19 mouse cellular contexts compared by ENCODE assay signal in the genomic region with DNA sequence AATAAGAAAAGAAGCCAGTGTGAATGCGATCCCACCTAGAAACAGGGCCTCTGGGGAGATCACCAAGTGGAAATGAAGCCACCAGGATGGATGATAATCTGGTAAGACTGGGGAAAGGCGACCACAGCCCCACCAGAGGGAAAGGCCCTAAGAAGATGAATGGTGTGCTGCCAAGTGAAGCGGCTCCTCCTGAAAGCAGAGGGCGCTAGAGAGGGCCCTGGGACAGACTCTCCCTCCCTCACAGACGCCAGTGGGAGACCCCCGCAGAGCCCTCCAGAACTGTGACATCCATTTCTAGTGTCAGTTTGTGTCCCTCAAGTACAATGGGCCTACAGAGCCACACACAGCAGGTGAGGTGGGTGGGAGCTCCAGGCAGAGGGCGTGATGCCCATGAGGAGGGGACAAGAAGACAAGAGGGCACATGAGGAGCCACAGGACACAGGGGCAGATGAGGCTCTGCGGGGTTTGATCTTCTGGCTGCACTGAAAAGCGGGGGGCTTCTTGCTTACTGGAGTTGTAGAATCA. TPM values are rescaled to one million over a fixed set of nuclear protein-coding genes. Genes with fewer than 3 reads are reported as not detected.
DNase-seq lines count a peak whose midpoint lies in the region; ATAC-seq and TF ChIP-seq lines count a peak whose summit lies in the region.
"Had no signal": no experiment of that assay in that cellular context is flagged by ENCODE, and none has a peak within 500 bp of the region (broad histone marks: within the 10 kb centered on the region; RNA-seq: fewer than 3 reads in every experiment).

No protein-coding gene starts in this region.

- H3K9me3 ChIP-seq in kidney, postnatal 0 days (replicated peaks; ENCODE audit: low read length), result no peaks in the 10 kb centered on the region
- no peaks in the 10 kb centered on the region for H3K9me3 ChIP-seq in kidney, embryonic 15.5 days (replicated peaks)
- no peaks in the 10 kb centered on the region for H3K9me3 ChIP-seq in liver, postnatal 0 days (ENCODE audit: low read length)
- H3K9me3 ChIP-seq: embryonic facial prominence, embryonic 10.5 days; intestine, embryonic 15.5 days; limb, embryonic 10.5 days; neural tube, embryonic 12.5 days had no signal

- TF ChIP-seq EP300 in liver, postnatal 0 days (IDR thresholded peaks at IDR 0.05; ENCODE audit: low read depth), result no peak

- H3K9ac ChIP-seq in kidney, postnatal 0 days (ENCODE audit: low read depth, low read length), result no peak overlapping the region
- H3K9ac ChIP-seq in kidney, embryonic 15.5 days, result no peak overlapping the region
- no peak overlapping the region for H3K9ac ChIP-seq in liver, postnatal 0 days (replicated peaks)
- H3K9ac ChIP-seq: intestine, embryonic 15.5 days; neural tube, embryonic 12.5 days had no signal

- peaks cover 5% of the 10 kb centered on the region; the same call in 1 of the 2 replicates for H3K36me3 ChIP-seq in kidney, postnatal 0 days (ENCODE audit: insufficient read depth, low read length)
- H3K36me3 ChIP-seq in kidney, embryonic 15.5 days, result peaks cover 40% of the 10 kb centered on the region
- no peaks in the 10 kb centered on the region for H3K36me3 ChIP-seq in thymus, adult 2 months (ENCODE audit: control insufficient read depth, insufficient read depth, low read length)
- H3K36me3 ChIP-seq in liver, postnatal 0 days (replicated peaks; ENCODE audit: insufficient read depth, low read length), result peaks cover 2% of the 10 kb centered on the region; the same call in 1 of the 2 replicates
- H3K36me3 ChIP-seq: intestine, embryonic 15.5 days had no signal

- no peak for ATAC-seq in kidney, postnatal 0 days (replicated peaks; ENCODE audit: low FRiP score, low read depth)
- ATAC-seq in kidney, embryonic 15.5 days (replicated peaks; ENCODE audit: low FRiP score), result no peak
- ATAC-seq in liver, postnatal 0 days, result no peak
- no peak for ATAC-seq in megakaryocyte-erythroid progenitor cell, adult 5-6 weeks (replicated peaks; ENCODE audit: low FRiP score, low TSS enrichment, poor library complexity, severe bottlenecking)
- ATAC-seq: intestine, embryonic 15.5 days; Patski had no signal

- TF ChIP-seq POLR2A in thymus, adult 2 months (IDR thresholded peaks at IDR 0.05; ENCODE audit: control insufficient read depth, extremely low read depth, insufficient read depth, low read length, poor library complexity), result no peak
- TF ChIP-seq POLR2A in brain, embryonic 14.5 days (IDR thresholded peaks at IDR 0.05; ENCODE audit: borderline replicate concordance, extremely low read depth, insufficient read depth, insufficient read length, poor library complexity, severe bottlenecking), result no peak

- intact Hi-C loops in heart, postnatal 36 days (cut with DNase I), result no loop called here

- H3K27ac ChIP-seq in kidney, postnatal 0 days, result no peak overlapping the region
- H3K27ac ChIP-seq in kidney, embryonic 15.5 days, result no peak overlapping the region
- no peak overlapping the region for H3K27ac ChIP-seq in thymus, adult 2 months (ENCODE audit: control insufficient read depth, insufficient read depth, low read length)
- no peak overlapping the region for H3K27ac ChIP-seq in liver, postnatal 0 days (ENCODE audit: low read depth)
- H3K27ac ChIP-seq: embryonic facial prominence, embryonic 10.5 days; intestine, embryonic 15.5 days; limb, embryonic 10.5 days; neural tube, embryonic 12.5 days had no signal

- no peak overlapping the region for H3K4me3 ChIP-seq in kidney, postnatal 0 days (replicated peaks; ENCODE audit: low read depth, low read length)
- H3K4me3 ChIP-seq in kidney, embryonic 15.5 days (replicated peaks), result no peak overlapping the region
- no peak overlapping the region for H3K4me3 ChIP-seq in thymus, adult 2 months (ENCODE audit: control insufficient read depth, insufficient read depth, low read length)
- no peak overlapping the region for H3K4me3 ChIP-seq in liver, postnatal 0 days (ENCODE audit: low read depth, low read length)
- H3K4me3 ChIP-seq: embryonic facial prominence, embryonic 10.5 days; intestine, embryonic 15.5 days; limb, embryonic 10.5 days; neural tube, embryonic 12.5 days had no signal

- no peaks in the 10 kb centered on the region; the same call in 1 of the 2 replicates for H3K27me3 ChIP-seq in kidney, postnatal 0 days (ENCODE audit: insufficient read depth, low read length)
- H3K27me3 ChIP-seq in kidney, embryonic 15.5 days, result peaks cover 44% of the 10 kb centered on the region
- no peaks in the 10 kb centered on the region for H3K27me3 ChIP-seq in thymus, adult 2 months (ENCODE audit: control insufficient read depth, insufficient read depth, low read length)
- no peaks in the 10 kb centered on the region for H3K27me3 ChIP-seq in liver, postnatal 0 days (ENCODE audit: insufficient read depth, low read length)
- H3K27me3 ChIP-seq: intestine, embryonic 15.5 days; neural tube, embryonic 12.5 days; Patski had no signal

- no peaks in the 10 kb centered on the region; the same call in 1 of the 2 replicates for H3K4me1 ChIP-seq in kidney, postnatal 0 days (replicated peaks; ENCODE audit: insufficient read depth, low read length)
- H3K4me1 ChIP-seq in kidney, embryonic 15.5 days, result peaks cover 16% of the 10 kb centered on the region
- no peaks in the 10 kb centered on the region for H3K4me1 ChIP-seq in thymus, adult 2 months (replicated peaks; ENCODE audit: control insufficient read depth, insufficient read depth, low read length)
- H3K4me1 ChIP-seq in liver, postnatal 0 days (ENCODE audit: insufficient read depth), result peaks cover 53% of the 10 kb centered on the region
- H3K4me1 ChIP-seq: neural tube, embryonic 12.5 days had no signal

- TF ChIP-seq CTCF in kidney, postnatal 0 days (IDR thresholded peaks at IDR 0.05; ENCODE audit: low read depth), result peak; percentile 30; the same call in 1 of the 2 replicates
- peak; percentile 39; the same call in 1 of the 2 replicates for TF ChIP-seq CTCF in thymus, adult 2 months (IDR thresholded peaks at IDR 0.05; ENCODE audit: borderline replicate concordance, control insufficient read depth, extremely low read depth, insufficient read depth, low read length, poor library complexity)
- TF ChIP-seq CTCF in brain, embryonic 14.5 days (IDR thresholded peaks at IDR 0.05; ENCODE audit: borderline replicate concordance, extremely low read depth, insufficient read depth, insufficient read length), result 0 out of 2 replicates have a peak, but pooled peaks have one; percentile 30
- peak; percentile 48 for TF ChIP-seq CTCF in liver, postnatal 0 days (IDR thresholded peaks at IDR 0.05; ENCODE audit: low read depth)

- H3K4me2 ChIP-seq in kidney, postnatal 0 days (ENCODE audit: low read length), result no peak overlapping the region
- H3K4me2 ChIP-seq in kidney, embryonic 15.5 days, result no peak overlapping the region
- no peak overlapping the region for H3K4me2 ChIP-seq in liver, postnatal 0 days (ENCODE audit: low read depth, low read length)
- H3K4me2 ChIP-seq: intestine, embryonic 15.5 days; neural tube, embryonic 12.5 days had no signal

- no peak for DNase-seq in kidney, postnatal 0 days (ENCODE audit: low spot score)
- DNase-seq in thymus, adult 2 months, result no peak
- DNase-seq in thymus, postnatal 25 days, result no peak
- DNase-seq in brain, embryonic 14.5 days (ENCODE audit: low read depth), result no peak
- no peak for DNase-seq in liver, postnatal 0 days
- DNase-seq in heart, postnatal 36 days, result no peak
- DNase-seq: cerebellum, adult 11 months; cerebellum, postnatal 36 days; gastrocnemius, postnatal 36 days; kidney, postnatal 25 days; midbrain, embryonic 14.5 days; thymus, adult 18-20 months had no signal

- WGBS in kidney, postnatal 0 days, result 79% methylated on average over 9 of the region's 9 CpGs
- WGBS in kidney, embryonic 15.5 days, result 82% methylated on average over 9 of the region's 9 CpGs
- WGBS in thymus, adult 2 months, result 92% methylated on average over 9 of the region's 9 CpGs
- 69% methylated on average over 9 of the region's 9 CpGs for WGBS in liver, postnatal 0 days (ENCODE audit: insufficient replicate concordance)

RNA-seq across cellular contexts. Expression of a gene that starts 33.1 kb away (rescaled TPM):
- 0.70 and 0.72 TPM in 2 replicates for polyA plus RNA-seq in kidney, postnatal 0 days (2015; fragmentation: Nextera tagmentation; extraction: Ambion mirVana)
- polyA plus RNA-seq in kidney, embryonic 15.5 days (2015; fragmentation: Nextera tagmentation; extraction: Ambion mirVana), result 3.1 and 5.9 TPM in 2 replicates
- 1.6 and 1.8 TPM in 2 replicates for polyA plus RNA-seq in thymus, adult 2 months (2012; rRNA removed)
- polyA plus RNA-seq in brain, embryonic 14.5 days (2012; rRNA removed), result 111 and 157 TPM in 2 replicates
- polyA plus RNA-seq in liver, postnatal 0 days (2015; fragmentation: Nextera tagmentation; extraction: Ambion mirVana), result 0.63 and 0.69 TPM in 2 replicates
- 2.5 and 2.9 TPM in 2 replicates for total RNA-seq in megakaryocyte-erythroid progenitor cell, adult 5-6 weeks (2014; fragmentation: Nextera tagmentation)
- total RNA-seq in megakaryocyte-erythroid progenitor cell, adult 5-6 weeks (2017), result 0.19 and 14.6 TPM in 2 replicates
- total RNA-seq in heart, postnatal 36 days (2021), result under 1 TPM; 0.44 to 0.51 TPM

RNA-seq across cellular contexts. Expression of a gene that starts 47.7 kb away (rescaled TPM):
- 21.6 and 25.0 TPM in 2 replicates for polyA plus RNA-seq in kidney, postnatal 0 days (2015; fragmentation: Nextera tagmentation; extraction: Ambion mirVana)
- 21.0 and 23.7 TPM in 2 replicates for polyA plus RNA-seq in kidney, embryonic 15.5 days (2015; fragmentation: Nextera tagmentation; extraction: Ambion mirVana)
- 5.4 and 5.8 TPM in 2 replicates for polyA plus RNA-seq in thymus, adult 2 months (2012; rRNA removed)
- polyA plus RNA-seq in brain, embryonic 14.5 days (2012; rRNA removed), result 5.0 and 8.7 TPM in 2 replicates
- polyA plus RNA-seq in liver, postnatal 0 days (2015; fragmentation: Nextera tagmentation; extraction: Ambion mirVana), result 5.5 and 5.8 TPM in 2 replicates
- not detected in 2 replicates for total RNA-seq in megakaryocyte-erythroid progenitor cell, adult 5-6 weeks (2014; fragmentation: Nextera tagmentation)
- not detected in 2 replicates for total RNA-seq in megakaryocyte-erythroid progenitor cell, adult 5-6 weeks (2017)
- total RNA-seq in heart, postnatal 36 days (2021), result 10 to 100 TPM in 1 of 2 experiments, 1 to 10 TPM in 1; 9.6 to 10.5 TPM

RNA-seq across cellular contexts. Expression of a gene that starts 55.1 kb away (rescaled TPM):
- polyA plus RNA-seq in kidney, postnatal 0 days (2015; fragmentation: Nextera tagmentation; extraction: Ambion mirVana), result 460 and 496 TPM in 2 replicates
- 236 and 245 TPM in 2 replicates for polyA plus RNA-seq in kidney, embryonic 15.5 days (2015; fragmentation: Nextera tagmentation; extraction: Ambion mirVana)
- 426 and 460 TPM in 2 replicates for polyA plus RNA-seq in thymus, adult 2 months (2012; rRNA removed)
- polyA plus RNA-seq in brain, embryonic 14.5 days (2012; rRNA removed), result 43.0 and 43.8 TPM in 2 replicates
- polyA plus RNA-seq in liver, postnatal 0 days (2015; fragmentation: Nextera tagmentation; extraction: Ambion mirVana), result 84.8 and 94.7 TPM in 2 replicates
- total RNA-seq in megakaryocyte-erythroid progenitor cell, adult 5-6 weeks (2014; fragmentation: Nextera tagmentation), result 34.9 and 39.2 TPM in 2 replicates
- total RNA-seq in megakaryocyte-erythroid progenitor cell, adult 5-6 weeks (2017), result 28.1 and 35.4 TPM in 2 replicates
- total RNA-seq in heart, postnatal 36 days (2021), result 10 to 100 TPM; 34.8 to 44.9 TPM

Comparison
In these comparisons a context has a peak if more than half of its experiments do, and no peak if none do; other contexts are left out.
1. RNA of a gene that starts 33.1 kb away (polyA plus RNA-seq): 111 to 157 TPM in brain, embryonic 14.5 days; 3.1 to 5.9 TPM in kidney, embryonic 15.5 days, 1.6 to 1.8 TPM in thymus, adult 2 months, 0.70 to 0.72 TPM in kidney, postnatal 0 days and 0.63 to 0.69 TPM in liver, postnatal 0 days; every median in the first group is over 10 times any median in the second.
2. Peak in every context shown above with its lines, with median percentiles within 50 percentile points of each other: CTCF ChIP-seq.